Mouse (Mus musculus) CD4-positive helper T cell, adult 2 months (primary cell): ENCODE results near the gene Kcnh5.

Source experiments
- DNase-seq: peaks from one replicate; pipeline ENCODE4 v3.0.0-alpha.2; 2012; ENCODE audit warnings: low read depth, missing footprints, low spot score

Gene Kcnh5

DNA sequence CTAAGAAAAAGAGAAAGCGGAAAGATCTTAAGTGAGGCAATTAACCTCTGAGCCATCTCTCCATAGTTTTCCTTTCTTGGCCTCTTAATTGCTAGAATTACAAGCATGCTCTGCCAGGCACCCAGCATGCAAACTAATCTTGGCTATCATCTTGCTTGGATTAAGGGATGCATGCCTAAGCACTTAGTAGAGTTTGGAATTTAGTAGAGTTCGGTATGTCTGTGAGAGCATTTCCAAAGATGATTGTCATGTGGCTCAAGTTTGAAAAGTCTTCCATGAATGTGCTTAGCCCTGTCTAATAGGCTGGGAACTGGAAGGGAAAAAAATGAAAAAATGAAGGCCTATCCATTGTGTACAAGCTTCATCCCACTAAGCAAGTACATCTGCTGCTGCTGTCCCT is 224.5 kb downstream of the Kcnh5 start:
- no peak for DNase-seq

DNA sequence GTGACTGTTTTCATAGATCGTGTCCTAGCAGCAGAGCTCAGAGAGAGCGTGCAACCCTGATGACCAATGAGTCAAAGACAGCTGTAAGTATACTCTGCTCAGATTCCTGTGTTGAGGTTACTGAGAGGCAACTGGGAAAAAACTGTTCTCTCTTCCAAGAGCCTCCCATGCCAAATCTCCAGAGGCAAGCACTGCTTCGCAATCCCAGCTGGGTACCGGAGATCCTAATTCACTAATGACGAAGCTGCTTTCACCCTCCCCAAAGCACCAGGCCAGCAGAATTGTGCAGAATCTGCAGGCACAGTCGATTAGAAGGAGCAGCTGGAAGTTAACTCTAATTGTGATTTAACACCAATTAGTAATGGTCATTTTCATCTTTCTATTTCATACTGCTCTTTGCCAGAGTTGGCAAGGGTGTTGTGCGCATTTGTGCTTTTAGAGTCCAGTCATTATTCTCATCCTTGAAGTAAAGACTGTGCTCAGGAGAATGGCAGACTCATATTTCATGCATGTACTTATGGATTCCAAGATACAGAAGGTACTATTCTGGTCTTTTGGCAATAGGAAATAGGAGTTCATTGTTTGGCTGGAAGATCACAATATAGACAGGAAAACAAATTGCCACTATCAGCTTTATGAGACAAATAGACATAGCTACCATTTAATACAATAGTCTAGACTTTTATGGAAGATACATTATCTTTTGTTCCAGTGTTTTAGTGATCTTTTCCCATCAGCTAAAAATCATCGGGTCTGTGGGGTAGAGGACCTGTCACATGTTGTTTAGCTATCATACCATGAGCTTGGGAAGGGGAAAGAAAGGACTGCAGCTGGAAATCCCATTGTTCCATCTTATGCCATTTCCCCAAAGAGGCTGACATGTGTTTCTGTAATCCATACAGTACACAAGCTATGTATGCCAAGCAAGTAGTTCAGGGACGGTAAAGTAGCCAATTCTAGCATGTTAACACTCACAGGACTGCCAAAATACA is 225.7 kb downstream of the Kcnh5 start:
- no peak for DNase-seq

DNA sequence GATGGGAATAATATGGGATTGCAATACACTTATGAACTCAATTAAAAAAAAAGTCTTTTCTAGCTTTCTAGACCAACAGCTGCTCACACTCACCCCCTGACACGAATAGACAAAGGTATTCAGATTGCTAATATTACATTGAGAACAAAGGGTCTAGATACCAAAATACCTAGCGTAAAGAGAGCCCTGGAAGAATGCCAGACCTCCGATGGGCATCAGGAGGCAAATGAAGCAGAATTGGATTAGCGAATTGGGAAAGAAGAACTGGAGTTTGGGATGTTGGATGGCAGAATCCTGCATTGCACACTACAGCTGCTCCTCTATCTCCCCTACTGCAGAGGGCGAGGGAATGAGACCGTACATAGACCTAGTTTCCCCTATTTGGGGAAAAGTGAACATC is 275.8 kb downstream of the Kcnh5 start:
- no peak for DNase-seq

DNA sequence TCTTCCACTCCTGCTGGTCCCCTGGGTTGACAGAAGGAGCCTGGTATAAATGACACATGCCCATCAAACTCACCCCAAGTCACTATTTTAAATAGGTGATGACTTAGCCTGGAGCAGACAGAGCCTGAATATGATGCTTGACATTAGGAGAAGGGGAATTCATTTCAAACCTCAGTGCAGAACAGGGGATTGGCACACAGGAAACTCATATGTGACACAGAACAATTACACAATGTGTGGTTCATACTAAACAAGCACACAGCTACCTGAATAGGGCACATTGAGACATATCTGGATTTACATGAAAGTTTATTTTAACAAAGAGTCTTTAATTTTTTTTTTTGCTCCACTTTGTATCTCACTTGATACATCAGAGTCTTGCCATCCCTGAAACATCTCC is 276.4 kb downstream of the Kcnh5 start:
- no peak for DNase-seq

DNA sequence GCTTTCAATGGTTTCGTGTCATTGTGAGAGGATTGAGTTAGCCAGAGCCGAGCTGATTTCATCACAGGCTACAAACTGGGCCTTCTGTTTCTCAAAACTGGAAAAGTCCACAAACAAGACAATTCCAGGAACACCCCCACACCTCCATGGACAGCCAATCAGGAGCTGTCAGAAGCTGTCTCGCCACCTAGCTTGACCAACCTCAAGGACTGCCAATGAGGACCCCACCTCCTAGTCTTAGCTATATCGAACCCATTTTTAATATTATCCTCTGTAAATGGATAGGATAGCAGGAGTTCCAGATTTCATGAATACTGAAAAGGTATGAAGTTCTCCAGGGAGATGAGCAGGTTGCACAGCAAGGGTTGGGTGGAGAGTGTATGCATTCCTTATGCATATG is 278.1 kb downstream of the Kcnh5 start:
- no peak for DNase-seq

DNA sequence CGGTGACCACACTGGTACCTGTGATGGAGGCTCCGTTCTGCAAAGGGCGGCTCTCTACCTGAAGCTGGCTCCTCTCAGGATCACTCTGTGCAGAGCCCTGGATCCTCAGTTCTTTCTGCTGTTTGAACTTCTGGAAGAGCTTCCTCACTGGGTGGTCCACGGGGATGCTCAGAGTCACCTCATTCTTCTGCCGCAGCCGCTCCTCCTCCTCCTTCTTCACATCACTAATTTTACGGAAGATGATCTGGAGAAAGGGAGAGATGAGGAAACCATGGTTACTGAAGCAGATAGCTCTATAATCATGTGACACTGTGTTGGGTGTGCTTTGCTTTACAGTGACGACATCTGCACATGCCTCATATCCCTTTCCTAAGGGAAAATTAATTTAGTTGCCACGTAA is 278.9 kb downstream of the Kcnh5 start:
- DNase-seq = no peak

DNA sequence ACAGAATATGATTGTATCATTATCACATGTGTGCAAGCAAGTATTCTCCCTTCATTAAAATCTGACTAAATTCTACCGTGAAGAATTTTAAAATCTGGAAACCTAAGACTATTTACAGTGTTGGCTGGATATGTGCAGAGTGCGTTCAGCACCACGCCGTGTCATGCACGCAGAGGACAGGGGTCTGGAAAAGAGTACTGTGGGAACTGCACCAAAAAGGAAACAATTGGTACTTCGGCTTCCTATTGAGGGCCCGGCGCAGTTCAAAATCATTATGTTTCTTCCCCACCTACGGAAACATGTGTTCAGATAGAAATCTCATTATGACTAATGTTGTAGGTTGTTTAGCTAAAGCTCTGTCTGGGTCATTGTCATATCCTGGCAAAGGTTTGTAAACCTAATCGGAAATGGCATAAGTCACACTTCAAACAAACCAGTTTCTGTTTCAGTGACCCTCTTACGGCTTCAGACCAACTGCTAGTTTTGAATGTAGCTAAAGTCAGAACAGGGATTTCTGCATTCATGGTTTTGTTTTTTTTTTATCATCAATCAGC is 282.2 kb downstream of the Kcnh5 start:
- DNase-seq = peak; percentile 66

DNA sequence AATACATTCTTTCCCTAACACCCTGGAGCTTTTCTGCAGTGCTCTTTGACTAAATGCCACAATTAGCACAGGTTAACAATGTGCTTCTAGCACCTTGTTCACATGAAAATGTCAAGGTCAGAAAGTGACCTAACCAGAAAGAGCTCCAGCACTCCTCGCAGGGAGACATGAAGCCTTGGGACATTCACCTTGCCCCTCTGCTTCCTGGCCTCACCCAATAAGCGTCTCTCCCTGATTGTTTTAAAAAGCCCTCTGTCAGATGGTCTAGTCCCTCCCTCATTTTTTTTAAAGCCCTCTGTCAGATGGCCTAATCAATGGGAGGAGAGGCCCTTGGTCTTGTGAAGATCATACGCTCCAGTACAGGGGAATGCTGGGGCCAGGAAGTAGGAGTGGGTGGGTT is 287.7 kb downstream of the Kcnh5 start:
- no peak for DNase-seq

DNA sequence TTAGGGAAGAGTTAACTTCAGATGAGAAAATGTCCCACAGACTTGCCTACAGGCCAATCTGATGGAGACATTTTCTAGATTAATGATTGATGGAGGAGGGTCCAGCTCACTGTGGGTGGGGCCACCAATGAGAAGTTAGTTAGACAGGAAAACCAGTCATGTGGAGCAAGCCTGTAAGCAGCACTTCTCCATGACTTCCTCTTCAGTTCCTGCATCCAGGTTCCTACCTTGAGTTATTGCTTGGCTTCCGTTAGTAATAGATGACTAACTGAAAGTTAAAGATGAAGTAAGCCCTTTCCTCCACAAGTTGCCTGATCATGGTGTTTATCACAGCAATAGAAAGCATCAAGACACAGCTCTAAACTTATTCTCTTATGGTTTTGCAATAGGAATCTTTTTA is 290.1 kb downstream of the Kcnh5 start:
- DNase-seq = no peak

DNA sequence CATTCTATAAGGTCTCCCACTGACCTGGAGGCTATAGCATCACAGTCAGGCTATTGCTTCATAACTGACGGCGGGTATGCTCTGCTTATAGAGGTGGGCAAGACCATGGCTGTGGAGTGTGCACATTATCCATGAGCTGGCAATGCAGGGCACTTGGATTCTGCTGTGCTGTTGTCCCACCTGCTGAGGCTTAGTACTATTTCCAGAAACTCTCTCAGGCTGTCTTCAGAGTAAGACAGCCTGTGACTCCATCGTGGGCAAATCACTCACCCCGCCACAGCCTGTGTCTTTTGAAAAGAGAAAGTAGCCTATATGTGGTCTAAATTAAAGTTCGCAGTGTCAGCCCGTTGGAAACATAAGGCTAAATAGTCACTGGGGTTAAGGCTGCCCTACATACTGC is 295.8 kb downstream of the Kcnh5 start:
- DNase-seq = no peak

DNA sequence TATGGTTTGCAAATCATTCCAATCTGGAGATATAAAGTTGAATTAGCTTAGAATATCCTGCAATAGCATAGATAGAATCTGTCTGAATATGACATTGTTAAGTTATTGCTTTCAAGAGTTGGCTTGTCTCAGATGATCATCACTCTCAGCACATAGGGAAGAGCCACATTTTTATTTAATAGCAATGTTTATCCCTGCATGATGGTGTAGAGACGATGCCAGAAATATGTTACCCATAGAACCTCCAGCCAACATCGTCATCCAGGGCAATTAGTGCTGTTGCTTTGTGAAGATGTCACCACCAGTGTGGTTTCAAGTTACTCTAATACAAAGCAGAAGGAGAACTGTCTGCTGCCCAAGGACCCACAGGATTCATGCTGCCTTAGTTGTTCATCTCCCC is 321.5 kb downstream of the Kcnh5 start:
- no peak for DNase-seq

DNA sequence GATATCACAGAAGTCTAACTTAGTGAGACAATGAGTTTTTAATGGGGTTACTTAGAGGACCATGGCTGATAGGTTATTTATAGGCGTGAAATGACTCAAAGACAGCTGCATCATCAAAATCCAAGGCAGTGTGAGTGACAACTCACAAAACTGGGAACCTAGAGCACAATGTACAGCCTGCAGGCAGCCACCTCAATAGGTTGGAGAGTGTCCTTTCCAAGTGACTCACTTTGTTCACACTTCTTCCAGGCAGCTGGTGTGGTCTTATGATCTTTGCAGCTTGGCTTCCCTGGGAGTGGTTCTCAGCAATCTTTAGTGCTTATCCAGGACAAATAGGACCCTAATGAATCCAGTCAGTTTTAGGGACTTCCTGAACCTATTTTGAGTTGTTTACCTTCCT is 322.9 kb downstream of the Kcnh5 start:
- DNase-seq = no peak

DNA sequence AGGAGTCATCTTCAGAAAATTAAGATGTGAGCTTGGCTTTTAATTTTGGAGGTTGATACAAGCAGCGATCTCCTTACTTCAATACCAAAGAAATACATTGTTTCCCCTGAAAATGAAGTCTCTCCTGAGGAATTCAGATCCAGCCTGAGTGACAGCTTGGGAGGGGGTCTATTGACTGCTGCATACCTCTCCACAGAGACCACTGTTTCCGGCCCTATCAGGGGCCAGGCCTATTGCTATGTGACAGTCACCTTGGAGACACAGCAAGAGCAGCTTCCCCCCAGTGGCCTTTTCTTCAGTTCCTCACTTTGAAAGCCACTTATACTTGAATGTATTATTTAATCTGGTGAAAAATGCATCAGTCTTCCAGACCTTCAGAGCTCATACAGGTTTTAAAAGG is 326.8 kb downstream of the Kcnh5 start:
- no peak for DNase-seq

DNA sequence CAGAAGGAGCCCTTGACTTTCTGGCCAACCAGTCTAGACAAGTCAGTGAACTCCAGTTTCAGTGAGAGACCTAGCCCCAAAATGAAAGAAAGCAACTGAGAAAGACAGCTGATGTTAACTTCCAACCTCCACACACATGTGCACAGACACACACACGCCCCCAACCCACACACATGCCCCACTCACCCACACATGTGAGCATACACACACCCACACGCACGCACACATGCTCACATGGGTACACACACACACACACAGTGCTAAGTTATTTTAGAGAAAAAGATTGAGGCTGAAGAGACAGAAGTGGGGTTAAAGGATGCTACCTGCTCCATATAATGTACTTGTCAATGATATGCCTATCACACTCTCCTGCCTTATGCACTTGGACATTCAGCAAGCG is 327.2 kb downstream of the Kcnh5 start:
- no peak for DNase-seq

DNA sequence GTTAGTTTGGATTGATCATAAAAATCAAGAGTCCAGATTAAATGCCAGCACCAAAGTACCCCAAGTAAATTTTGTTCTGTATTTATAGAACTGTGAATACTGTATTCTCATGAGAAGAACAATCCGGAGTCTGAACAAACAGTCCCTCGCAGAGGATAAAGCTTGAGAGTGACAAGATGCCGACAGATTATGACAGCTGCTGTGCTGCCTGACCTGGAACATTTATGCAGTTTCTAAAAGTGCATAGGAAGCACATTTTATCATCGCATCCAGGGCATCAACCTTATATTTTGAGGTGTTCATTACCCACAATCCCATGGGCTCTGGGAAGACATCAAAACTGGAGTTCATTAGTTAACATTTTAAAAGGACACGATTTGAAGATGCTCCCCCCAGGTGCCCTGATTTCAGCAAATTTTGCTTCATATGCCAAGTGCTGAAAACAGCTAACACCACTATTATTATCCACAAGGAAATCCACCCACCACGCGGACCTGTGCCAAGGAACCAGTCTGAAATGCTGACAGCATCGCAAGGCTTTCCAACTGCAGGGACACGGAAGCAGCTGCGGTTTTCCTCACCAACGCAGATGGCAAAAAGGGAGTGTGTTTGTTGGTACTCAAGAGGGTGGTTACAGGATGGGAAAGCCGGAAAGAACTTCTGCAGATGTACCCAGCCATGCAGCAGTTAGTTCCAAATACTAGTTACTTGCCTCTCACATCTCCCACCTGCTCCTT is 328.4 kb downstream of the Kcnh5 start:
- DNase-seq = no peak
